8 mouse cellular contexts compared by ENCODE assay signal in genomic region chr5:28070828-28071455, GRCm38 (mm10). TPM values are rescaled to one million over a fixed set of nuclear protein-coding genes. Genes with fewer than 3 reads are reported as not detected.
DNase-seq lines count a peak whose midpoint lies in the region; ATAC-seq and TF ChIP-seq lines count a peak whose summit lies in the region.

Gene Insig1, plus strand, starts transcription at chr5:28071363.

- peaks cover 23 to 38% of the 10 kb centered on the region in 2 experiments for H3K36me3 ChIP-seq in CH12.LX (replicated peaks in 1 of 2; ENCODE audit: control insufficient read depth in 1 of 2, insufficient read depth in 1 of 2, low read length in 1 of 2)
- peaks cover 29% of the 10 kb centered on the region for H3K36me3 ChIP-seq in forebrain, embryonic 12.5 days (replicated peaks)
- H3K36me3 ChIP-seq in heart, postnatal 0 days (replicated peaks; ENCODE audit: control insufficient read depth, insufficient read depth, low read length): peaks cover 31% of the 10 kb centered on the region
- H3K36me3 ChIP-seq in liver, embryonic 16.5 days (ENCODE audit: control insufficient read depth, insufficient read depth): peaks cover 20% of the 10 kb centered on the region
- H3K36me3 ChIP-seq in neural tube, embryonic 13.5 days: peaks cover 27% of the 10 kb centered on the region
- H3K36me3 ChIP-seq in testis, adult 2 months (ENCODE audit: control insufficient read depth, insufficient read depth, low read length): no peaks in the 10 kb centered on the region

- peak within 1 kb of the TSS; percentile 89 for H3K4me2 ChIP-seq in CH12.LX (ENCODE audit: insufficient read depth, low read depth, poor library complexity, severe bottlenecking)
- peak within 1 kb of the TSS; percentile 92 for H3K4me2 ChIP-seq in forebrain, embryonic 12.5 days
- H3K4me2 ChIP-seq in heart, postnatal 0 days (ENCODE audit: low read depth, low read length): peak within 1 kb of the TSS; percentile 93
- peak within 1 kb of the TSS; percentile 99 for H3K4me2 ChIP-seq in liver, embryonic 16.5 days (ENCODE audit: low read depth, low read length)
- H3K4me2 ChIP-seq in neural tube, embryonic 13.5 days: peak within 1 kb of the TSS; percentile 85

- DNase-seq in CH12.LX (ENCODE audit: extremely low read depth): peak; percentile 93
- peak; percentile 88 for DNase-seq in c-Kit-positive CD71-positive TER-119-negative erythroid progenitor cells, embryonic 14.5 days (ENCODE audit: low read depth)
- DNase-seq in heart, postnatal 0 days (ENCODE audit: low spot score): peak; percentile 95
- peak; percentile 98 to 99 for DNase-seq in kidney, postnatal 4 days

- WGBS in forebrain, embryonic 12.5 days: under 1% methylated on average over 64 of the region's 64 CpGs
- WGBS in heart, postnatal 0 days: under 1% methylated on average over 55 of the region's 64 CpGs
- under 1% methylated on average over 63 of the region's 64 CpGs for WGBS in liver, embryonic 16.5 days (ENCODE audit: insufficient replicate concordance)
- under 1% methylated on average over 62 of the region's 64 CpGs for WGBS in neural tube, embryonic 13.5 days

- peak within 1 kb of the TSS; percentile 83 for H3K27ac ChIP-seq in CH12.LX (ENCODE audit: insufficient read depth, low read depth)
- peak within 1 kb of the TSS; percentile 97 for H3K27ac ChIP-seq in forebrain, embryonic 12.5 days
- peak within 1 kb of the TSS; percentile 98 for H3K27ac ChIP-seq in heart, postnatal 0 days (ENCODE audit: low read depth)
- peak within 1 kb of the TSS; percentile 91 for H3K27ac ChIP-seq in liver, embryonic 16.5 days (ENCODE audit: low read length)
- peak within 1 kb of the TSS; percentile 98 for H3K27ac ChIP-seq in neural tube, embryonic 13.5 days (replicated peaks)
- H3K27ac ChIP-seq in testis, adult 2 months (ENCODE audit: control insufficient read depth, insufficient read depth, low read depth, low read length): peak within 1 kb of the TSS; percentile 69

- ATAC-seq in forebrain, embryonic 12.5 days (ENCODE audit: low FRiP score): peak; percentile 94
- ATAC-seq in heart, postnatal 0 days (ENCODE audit: insufficient read depth, low read depth): peak; percentile 97
- peak; percentile 92 for ATAC-seq in liver, embryonic 16.5 days (ENCODE audit: low read depth)
- ATAC-seq in neural tube, embryonic 13.5 days (ENCODE audit: low read depth): peak; percentile 94

- peak within 1 kb of the TSS; percentile 62 for H3K9ac ChIP-seq in CH12.LX (ENCODE audit: insufficient read depth, low read depth)
- H3K9ac ChIP-seq in forebrain, embryonic 12.5 days: peak within 1 kb of the TSS; percentile 89
- H3K9ac ChIP-seq in heart, postnatal 0 days (replicated peaks; ENCODE audit: low read depth, low read length): peak within 1 kb of the TSS; percentile 68
- peak within 1 kb of the TSS; percentile 83 for H3K9ac ChIP-seq in liver, embryonic 16.5 days (ENCODE audit: low read depth, low read length)
- H3K9ac ChIP-seq in neural tube, embryonic 13.5 days: peak within 1 kb of the TSS; percentile 91

- dilution Hi-C loops in CH12.LX (cut with MboI; ENCODE audit: extremely low pct_ligation_motif_present, extremely low pct_unique_long_range_greater_than_20kb, low sequenced_read_pairs): no loop called here

- no peaks in the 10 kb centered on the region for H3K9me3 ChIP-seq in CH12.LX (replicated peaks; ENCODE audit: low read length)
- no peaks in the 10 kb centered on the region for H3K9me3 ChIP-seq in forebrain, embryonic 12.5 days
- no peaks in the 10 kb centered on the region for H3K9me3 ChIP-seq in heart, postnatal 0 days (replicated peaks; ENCODE audit: control insufficient read depth, low read length)
- H3K9me3 ChIP-seq in liver, embryonic 16.5 days (replicated peaks; ENCODE audit: control insufficient read depth, low read length): no peaks in the 10 kb centered on the region
- no peaks in the 10 kb centered on the region for H3K9me3 ChIP-seq in neural tube, embryonic 13.5 days

- no peak for TF ChIP-seq CTCF in CH12.LX (conservative IDR thresholded peaks at IDR 0.05 in 1 of 2, IDR thresholded peaks at IDR 0.05 in 1 of 2; ENCODE audit: low read depth in 2 of 2, low read length in 2 of 2)
- TF ChIP-seq CTCF in heart, postnatal 0 days (IDR thresholded peaks at IDR 0.05; ENCODE audit: low read depth): no peak
- TF ChIP-seq CTCF in testis, adult 2 months (IDR thresholded peaks at IDR 0.05; ENCODE audit: control insufficient read depth, insufficient read depth, insufficient replicate concordance, low read depth, low read length): no peak

- peak within 1 kb of the TSS; percentile 62 to 95 (median 67) for H3K4me3 ChIP-seq in CH12.LX (replicated peaks in 1 of 3; ENCODE audit: low read depth in 2 of 3, low read length in 2 of 3, poor library complexity in 1 of 3)
- peak within 1 kb of the TSS; percentile 84 for H3K4me3 ChIP-seq in forebrain, embryonic 12.5 days (replicated peaks)
- peak within 1 kb of the TSS; percentile 85 for H3K4me3 ChIP-seq in heart, postnatal 0 days (ENCODE audit: low read depth, low read length)
- peak within 1 kb of the TSS; percentile 81 for H3K4me3 ChIP-seq in liver, embryonic 16.5 days (ENCODE audit: low read depth, low read length)
- H3K4me3 ChIP-seq in neural tube, embryonic 13.5 days: peak within 1 kb of the TSS; percentile 90
- H3K4me3 ChIP-seq in testis, adult 2 months (ENCODE audit: control insufficient read depth, low read depth, low read length): peak within 1 kb of the TSS; percentile 78

- H3K79me2 ChIP-seq in CH12.LX (replicated peaks; ENCODE audit: control insufficient read depth, extremely low read depth, insufficient read depth, poor library complexity, severe bottlenecking): peaks cover 22% of the 10 kb centered on the region

- peak; percentile 99 for TF ChIP-seq POLR2A in CH12.LX (IDR thresholded peaks at IDR 0.05; ENCODE audit: low read depth, low read length)
- peak; percentile 97 for TF ChIP-seq POLR2A in testis, adult 2 months (IDR thresholded peaks at IDR 0.05; ENCODE audit: control insufficient read depth, low read depth, low read length)

- in situ Hi-C loops in CH12.LX (cut with MboI; ENCODE audit: low pct_ligation_motif_present, low pct_unique_long_range_greater_than_20kb, low sequenced_read_pairs): no loop called here

- TF ChIP-seq EP300 in CH12.LX (IDR thresholded peaks at IDR 0.05; ENCODE audit: low read length): no peak
- peak; percentile 73 for TF ChIP-seq EP300 in heart, postnatal 0 days (IDR thresholded peaks at IDR 0.05; ENCODE audit: low read depth)

- TF ChIP-seq RAD21 in CH12.LX (IDR thresholded peaks at IDR 0.05; ENCODE audit: low read depth, low read length): no peak

- H3K4me1 ChIP-seq in CH12.LX (ENCODE audit: control insufficient read depth in 1 of 2, insufficient read depth in 2 of 2): peaks cover 19 to 59% of the 10 kb centered on the region in 2 experiments
- H3K4me1 ChIP-seq in forebrain, embryonic 12.5 days: peaks cover 33% of the 10 kb centered on the region
- peaks cover 28% of the 10 kb centered on the region for H3K4me1 ChIP-seq in heart, postnatal 0 days (ENCODE audit: control insufficient read depth, insufficient read depth)
- peaks cover 37% of the 10 kb centered on the region for H3K4me1 ChIP-seq in liver, embryonic 16.5 days (ENCODE audit: control insufficient read depth, low read depth, low read length)
- H3K4me1 ChIP-seq in neural tube, embryonic 13.5 days (replicated peaks): peaks cover 35% of the 10 kb centered on the region
- H3K4me1 ChIP-seq in testis, adult 2 months (ENCODE audit: control insufficient read depth, insufficient read depth, low read length): peaks cover 18% of the 10 kb centered on the region

- H3K27me3 ChIP-seq in CH12.LX (replicated peaks): peaks cover 2% of the 10 kb centered on the region
- H3K27me3 ChIP-seq in forebrain, embryonic 12.5 days: 0 out of 2 replicates have a peak, but pooled peaks cover 4% of the 10 kb centered on the region
- H3K27me3 ChIP-seq in heart, postnatal 0 days (ENCODE audit: control insufficient read depth, insufficient read depth, low read length): no peaks in the 10 kb centered on the region
- H3K27me3 ChIP-seq in liver, embryonic 16.5 days (ENCODE audit: control insufficient read depth, insufficient read depth, low read depth, low read length): no peaks in the 10 kb centered on the region
- no peaks in the 10 kb centered on the region for H3K27me3 ChIP-seq in neural tube, embryonic 13.5 days
- no peaks in the 10 kb centered on the region for H3K27me3 ChIP-seq in testis, adult 2 months (ENCODE audit: control insufficient read depth, insufficient read depth, low read length)

TF ChIP-seq in CH12.LX, 34 proteins besides CTCF, POLR2A, EP300 and RAD21 (continues in another document):
- no peak for TF ChIP-seq UBTF (IDR thresholded peaks at IDR 0.05; ENCODE audit: low read depth, low read length)
- TF ChIP-seq USF2 (conservative IDR thresholded peaks at IDR 0.05; ENCODE audit: low read depth, low read length): peak; percentile 89
- TF ChIP-seq ZMIZ1 (IDR thresholded peaks at IDR 0.05; ENCODE audit: low read depth, low read length): peak; percentile 96
- TF ChIP-seq TCF12 (IDR thresholded peaks at IDR 0.05; ENCODE audit: low read depth, low read length): peak; percentile 91
- TF ChIP-seq CHD2 (IDR thresholded peaks at IDR 0.05; ENCODE audit: low read length): peak; percentile 63; the same call in 1 of the 2 replicates
- no peak for TF ChIP-seq RCOR1 (conservative IDR thresholded peaks at IDR 0.05; ENCODE audit: low read depth, low read length)
- peak; percentile 56 for TF ChIP-seq NRF1 (IDR thresholded peaks at IDR 0.05; ENCODE audit: low read depth, low read length)
- TF ChIP-seq BHLHE40 (IDR thresholded peaks at IDR 0.05; ENCODE audit: low read depth, low read length): peak; percentile 82
- TF ChIP-seq SIN3A (IDR thresholded peaks at IDR 0.05; ENCODE audit: low read length): peak; percentile 61; the same call in 1 of the 2 replicates
- TF ChIP-seq MXI1 (IDR thresholded peaks at IDR 0.05; ENCODE audit: low read depth, low read length): peak; percentile 59
- peak; percentile 95 for TF ChIP-seq USF1 (IDR thresholded peaks at IDR 0.05; ENCODE audit: low read depth, low read length)
- TF ChIP-seq NELFE (IDR thresholded peaks at IDR 0.05; ENCODE audit: low read depth, low read length): peak; percentile 98
- TF ChIP-seq KAT2A (IDR thresholded peaks at IDR 0.05; ENCODE audit: insufficient replicate concordance, low read length): 0 out of 2 replicates have a peak, but pooled peaks have one; percentile 26

RNA-seq across cellular contexts. Expression of gene Insig1, which starts in this region (rescaled TPM):
- total RNA-seq in CH12.LX (2012; rRNA removed): 79.4 and 86.8 TPM in 2 replicates
- total RNA-seq in CH12.LX (2014; rRNA removed): 162 and 217 TPM in 2 replicates
- 92.3 and 96.9 TPM in 2 replicates for polyA plus RNA-seq in CH12.LX (2012; ENCODE audit: insufficient read length, low read depth)
- 103 and 109 TPM in 2 replicates for polyA plus RNA-seq in forebrain, embryonic 12.5 days (2016; fragmentation: Nextera tagmentation; extraction: Ambion mirVana)
- 49.9 and 57.2 TPM in 2 replicates for total RNA-seq in heart, postnatal 0 days (2014; rRNA removed; ENCODE audit: low replicate concordance)
- polyA plus RNA-seq in heart, postnatal 0 days (2015; fragmentation: Nextera tagmentation; extraction: Ambion mirVana): 20.9 and 22.6 TPM in 2 replicates
- 67.7 and 90.8 TPM in 2 replicates for polyA plus RNA-seq in liver, embryonic 16.5 days (2015; fragmentation: Nextera tagmentation; extraction: Ambion mirVana)
- 54.4 and 55.4 TPM in 2 replicates for polyA plus RNA-seq in neural tube, embryonic 13.5 days (2015; fragmentation: Nextera tagmentation; extraction: Ambion mirVana)
- 14.1 and 16.6 TPM in 2 replicates for polyA plus RNA-seq in testis, adult 2 months (2012; rRNA removed)

Comparison
In these comparisons a context has a peak if more than half of its experiments do, and no peak if none do; other contexts are left out.
1. Peak in every context shown above with its lines: DNase-seq, ATAC-seq, H3K4me3 ChIP-seq and H3K27ac ChIP-seq.